Mouse (Mus musculus) right cerebral cortex, postnatal 14 days (tissue): ENCODE measurements around the gene Krt222.

Experiments
- DNase-seq: peaks from one replicate; pipeline ENCODE4 v3.0.0; 2022

The Krt222 gene

GRCm38 (mm10) chr11:99231049-99231816, 12.7 kb downstream of the Krt222 start:
- no peak for DNase-seq

- DNase-seq = peak; percentile 79
Observed at GRCm38 (mm10) chr11:99230261-99231048, 13.4 kb downstream of the Krt222 start, which contains the start of gene Smarce1. TSS of gene Smarce1 (minus strand) at chr11:99231017.

- peak; percentile 18 for DNase-seq
Observed at GRCm38 (mm10) chr11:99229641-99230260, 14.1 kb downstream of the Krt222 start.

- DNase-seq = no peak
Observed at GRCm38 (mm10) chr11:99226298-99226697, 17.6 kb downstream of the Krt222 start.

- DNase-seq = no peak
Observed at GRCm38 (mm10) chr11:99223310-99223709, 20.6 kb downstream of the Krt222 start.

GRCm38 (mm10) chr11:99221811-99222210, 22.1 kb downstream of the Krt222 start:
- DNase-seq = no peak

GRCm38 (mm10) chr11:99217248-99217986, 26.5 kb downstream of the Krt222 start:
- DNase-seq = no peak

GRCm38 (mm10) chr11:99216181-99216580, 27.7 kb downstream of the Krt222 start:
- DNase-seq = no peak

GRCm38 (mm10) chr11:99212693-99213092, 31.2 kb downstream of the Krt222 start:
- no peak for DNase-seq

GRCm38 (mm10) chr11:99211964-99212363, 31.9 kb downstream of the Krt222 start:
- DNase-seq = no peak

GRCm38 (mm10) chr11:99208105-99208669, 35.7 kb downstream of the Krt222 start:
- DNase-seq = no peak

GRCm38 (mm10) chr11:99207449-99207848, 36.4 kb downstream of the Krt222 start:
- DNase-seq = no peak

- DNase-seq = peak; percentile 36
Observed at GRCm38 (mm10) chr11:99206954-99207353, 36.9 kb downstream of the Krt222 start.

- DNase-seq = peak; percentile 47
Observed at GRCm38 (mm10) chr11:99189154-99189582, 54.7 kb downstream of the Krt222 start.

GRCm38 (mm10) chr11:99187348-99187747, 56.5 kb downstream of the Krt222 start:
- DNase-seq = no peak

GRCm38 (mm10) chr11:99186836-99187235, 57.0 kb downstream of the Krt222 start:
- no peak for DNase-seq
